Mouse (Mus musculus) cerebellum, postnatal 4 days (tissue): ENCODE data around the gene Actl6b.

Experiments
- DNase-seq, 2 experiments: peaks; one replicate each; pipeline ENCODE4 v3.0.0; 2022; ENCODE audit warnings: low spot score in 2 of 2, mixed read lengths in 1 of 2

Gene Actl6b

DNA sequence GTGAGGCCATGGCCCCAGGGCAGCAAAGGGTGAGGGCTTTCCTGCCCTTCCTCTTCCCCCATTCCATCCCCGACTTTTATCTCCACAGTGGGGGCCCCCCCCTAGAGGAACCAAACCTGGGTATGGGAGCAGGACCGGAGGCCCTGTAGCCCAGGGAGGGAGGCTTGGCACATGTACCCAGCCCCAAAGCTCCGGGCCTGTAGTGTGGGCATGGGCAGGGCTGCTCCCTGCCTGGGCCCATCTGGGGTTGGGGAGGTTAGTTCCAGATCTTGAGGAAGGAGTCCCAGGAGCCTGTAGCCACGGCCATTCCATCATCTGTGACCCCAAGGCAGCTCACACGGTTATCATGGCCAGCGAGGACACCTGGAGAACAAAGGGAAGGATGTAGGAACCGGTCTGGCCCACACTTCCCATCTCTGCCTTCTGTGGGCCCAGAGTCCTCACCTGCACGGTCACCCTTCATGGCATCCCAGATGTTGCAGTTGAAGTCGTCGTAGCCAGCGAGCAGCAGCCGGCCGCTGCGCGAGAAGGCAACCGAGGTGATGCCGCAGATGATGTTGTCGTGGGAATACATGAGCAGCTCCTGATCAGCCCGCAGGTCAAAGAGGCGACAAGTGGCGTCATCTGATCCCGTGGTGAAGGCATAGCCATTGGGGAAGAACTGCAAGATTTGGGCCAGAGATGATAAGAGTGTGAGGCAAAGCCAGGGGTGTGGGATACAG lies 24.9 kb upstream of the Actl6b start:
- DNase-seq: no peak

DNA sequence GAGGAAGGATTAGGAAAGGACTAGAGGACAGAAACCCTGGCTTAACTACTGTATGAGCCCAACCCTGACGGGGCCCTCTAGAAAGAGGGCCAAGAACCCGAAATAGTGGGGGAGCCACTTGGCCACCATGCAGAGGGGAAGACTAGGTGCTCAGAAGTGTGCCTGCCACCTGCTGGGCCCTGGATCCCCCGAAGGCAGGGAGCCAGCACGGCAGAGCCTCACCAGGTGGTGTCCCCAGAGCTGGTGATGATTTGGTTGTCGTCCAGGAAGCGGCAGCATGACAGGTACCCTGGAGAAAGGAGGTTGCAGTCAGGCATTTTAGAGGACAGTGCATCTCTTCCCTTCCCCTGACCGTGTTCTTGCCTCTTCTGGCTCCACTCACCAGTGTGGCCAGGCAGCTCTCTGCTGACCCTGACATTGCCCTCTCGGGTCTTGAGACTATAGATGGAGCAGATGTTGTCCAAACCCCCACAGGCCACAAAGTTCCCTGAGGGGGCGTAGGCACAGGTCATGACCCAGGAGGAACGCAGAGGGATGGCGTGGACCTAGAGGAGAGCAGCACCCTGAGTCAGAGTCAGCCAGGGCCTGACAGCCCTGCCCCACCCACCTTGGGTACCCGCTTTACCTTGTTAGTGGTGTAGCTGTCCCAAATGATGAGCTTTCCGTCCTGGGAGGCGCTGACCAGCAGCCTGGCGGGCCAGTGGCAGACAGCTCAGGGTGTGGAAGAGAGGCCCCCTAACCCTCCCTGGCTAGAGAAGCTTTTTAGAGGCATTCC lies 23.9 kb upstream of the Actl6b start:
- no peak for DNase-seq

DNA sequence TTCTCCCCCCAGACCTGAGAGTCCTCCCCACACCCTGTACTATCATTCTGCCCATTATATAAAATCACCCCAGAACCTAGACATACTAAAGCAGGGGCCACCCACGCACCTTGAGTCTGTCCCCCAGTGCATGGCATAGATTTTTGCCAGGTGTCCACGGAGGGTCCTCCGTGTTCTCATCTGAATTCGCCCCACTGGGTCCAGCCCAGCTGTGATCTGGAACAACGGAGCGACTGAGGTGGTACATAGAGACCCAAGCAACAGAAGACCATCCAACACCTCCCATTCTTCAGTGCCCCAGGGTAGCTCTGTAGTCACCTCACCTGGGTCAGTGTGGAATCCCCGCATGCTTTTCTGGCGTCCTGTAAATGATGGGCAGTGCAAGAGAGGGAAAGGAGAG lies 23.2 kb upstream of the Actl6b start:
- DNase-seq: no peak

DNA sequence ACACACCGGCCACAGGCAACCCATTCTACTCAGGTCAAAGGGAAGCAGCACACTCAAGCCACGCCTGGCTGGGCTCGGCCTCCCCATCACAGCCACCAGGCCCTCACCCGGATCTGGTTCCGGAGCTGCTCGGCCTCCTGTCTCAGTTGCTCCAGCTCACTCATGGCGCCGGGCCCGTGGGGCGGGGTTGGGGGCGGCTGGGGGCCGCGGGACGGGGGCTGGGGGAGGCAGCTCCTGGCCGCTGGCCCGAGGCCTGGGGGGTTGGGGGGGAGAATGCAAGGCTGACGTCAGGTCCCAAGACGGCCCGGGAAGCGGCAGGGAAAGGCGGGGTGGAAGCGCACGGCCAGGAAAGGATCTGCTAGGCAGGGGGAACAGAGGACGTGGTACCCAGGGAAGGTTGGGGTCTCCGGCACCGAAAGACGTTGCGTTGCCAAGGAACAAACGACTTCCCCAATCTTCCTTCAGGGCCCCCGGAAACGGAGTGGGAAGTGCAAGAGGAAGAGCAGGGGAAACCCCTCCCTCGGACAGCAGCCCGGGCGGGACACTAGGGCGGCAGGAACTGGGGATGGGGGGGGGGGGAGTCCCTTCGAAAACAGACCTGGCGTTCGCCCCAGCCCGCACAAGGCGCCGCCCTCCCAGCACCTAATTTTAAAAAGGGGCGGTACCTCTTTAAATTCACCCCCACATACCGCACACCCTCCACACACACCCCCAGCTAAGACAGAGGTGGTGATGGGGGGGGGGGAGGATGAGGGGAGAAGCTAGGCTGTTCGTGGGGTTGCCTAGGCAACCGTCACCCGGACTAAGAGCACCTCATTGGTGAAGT lies 22.5 kb upstream of the Actl6b start:
- peak in 1 of 2 experiments; percentile 69 for DNase-seq

DNA sequence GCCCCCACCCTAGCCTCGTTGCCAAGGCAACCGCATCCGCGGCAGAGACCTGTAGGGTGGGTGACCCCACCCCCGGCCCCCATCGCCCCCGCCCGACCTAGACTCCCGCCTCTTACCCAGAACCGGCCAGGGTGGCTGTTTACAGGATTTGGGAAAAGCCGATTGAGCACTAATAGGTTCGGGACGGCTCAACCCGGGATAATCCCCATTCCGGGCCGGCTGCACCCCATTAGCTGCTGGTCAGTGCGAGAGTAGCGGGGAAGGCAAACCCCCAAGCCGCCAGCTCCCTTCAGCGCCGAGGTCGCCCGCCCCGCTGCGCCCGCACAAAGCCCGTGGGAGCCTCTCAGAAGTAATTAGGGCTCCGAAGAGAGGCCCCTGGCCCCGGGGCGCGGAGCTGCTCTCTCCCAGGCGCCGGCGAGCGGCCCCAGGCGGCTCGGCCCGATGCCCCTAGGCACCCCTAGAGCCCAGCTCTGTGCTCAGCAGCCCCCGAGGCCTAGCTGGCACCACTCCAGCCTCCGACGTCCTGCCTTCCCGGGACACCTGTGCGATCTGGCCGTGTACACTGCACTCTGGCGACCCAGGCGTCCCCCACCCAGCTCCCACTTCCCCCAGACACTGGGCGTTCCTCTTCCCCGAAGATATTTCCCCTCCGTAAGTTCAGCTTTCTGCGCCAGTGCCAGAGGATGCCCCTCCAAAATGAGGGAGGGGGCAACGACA lies 21.7 kb upstream of the Actl6b start:
- DNase-seq: peak in 1 of 2 experiments; percentile 71

DNA sequence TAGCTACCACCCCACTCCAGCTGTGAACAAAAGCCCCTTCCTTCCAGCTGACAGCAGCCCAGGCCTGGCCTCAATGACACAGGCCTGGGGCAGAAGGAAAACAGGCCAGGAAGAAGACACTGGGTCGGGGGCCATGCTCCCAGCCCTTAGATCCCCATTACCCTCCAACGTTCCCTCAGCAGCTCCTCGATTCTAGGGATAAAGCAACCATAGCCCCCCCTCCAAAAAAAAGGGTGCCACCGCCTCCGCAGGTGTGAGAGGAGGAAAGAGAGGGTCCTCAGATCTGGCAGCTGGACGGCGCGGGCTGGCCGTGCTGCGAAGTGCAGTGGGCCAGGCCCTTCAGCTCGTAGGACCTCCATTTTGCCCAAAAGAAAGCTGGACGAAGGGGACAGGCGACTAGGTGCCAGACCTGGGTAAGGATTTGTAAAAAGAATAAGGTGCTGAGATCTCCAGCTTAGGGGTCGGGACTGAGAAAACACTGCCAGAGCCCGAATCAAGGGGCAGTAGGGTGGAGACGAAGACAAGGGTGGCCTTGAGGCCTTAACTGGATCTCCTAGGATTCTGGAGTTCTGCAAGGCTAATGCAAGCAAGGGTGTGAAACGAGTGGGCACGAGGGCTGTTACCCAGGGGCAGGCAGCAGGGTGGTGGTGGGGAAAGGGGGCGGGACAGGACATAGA lies 21.0 kb upstream of the Actl6b start:
- peak in 1 of 2 experiments; percentile 36 for DNase-seq

DNA sequence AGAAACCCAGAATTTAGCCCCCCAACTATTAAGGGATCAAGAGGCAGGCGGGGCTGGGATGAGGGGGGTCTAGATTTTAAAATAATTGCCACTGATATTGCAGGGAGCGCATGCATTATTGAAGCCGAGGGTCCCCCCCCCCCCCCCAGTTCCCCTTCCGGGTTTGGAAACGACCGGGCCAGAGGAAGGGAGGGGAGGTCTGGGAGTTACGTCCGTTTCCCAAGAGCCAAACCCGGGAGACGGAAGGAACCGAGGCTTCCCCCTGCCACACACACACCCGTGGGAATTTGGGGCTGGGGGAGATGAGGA lies 20.6 kb upstream of the Actl6b start:
- DNase-seq: no peak

DNA sequence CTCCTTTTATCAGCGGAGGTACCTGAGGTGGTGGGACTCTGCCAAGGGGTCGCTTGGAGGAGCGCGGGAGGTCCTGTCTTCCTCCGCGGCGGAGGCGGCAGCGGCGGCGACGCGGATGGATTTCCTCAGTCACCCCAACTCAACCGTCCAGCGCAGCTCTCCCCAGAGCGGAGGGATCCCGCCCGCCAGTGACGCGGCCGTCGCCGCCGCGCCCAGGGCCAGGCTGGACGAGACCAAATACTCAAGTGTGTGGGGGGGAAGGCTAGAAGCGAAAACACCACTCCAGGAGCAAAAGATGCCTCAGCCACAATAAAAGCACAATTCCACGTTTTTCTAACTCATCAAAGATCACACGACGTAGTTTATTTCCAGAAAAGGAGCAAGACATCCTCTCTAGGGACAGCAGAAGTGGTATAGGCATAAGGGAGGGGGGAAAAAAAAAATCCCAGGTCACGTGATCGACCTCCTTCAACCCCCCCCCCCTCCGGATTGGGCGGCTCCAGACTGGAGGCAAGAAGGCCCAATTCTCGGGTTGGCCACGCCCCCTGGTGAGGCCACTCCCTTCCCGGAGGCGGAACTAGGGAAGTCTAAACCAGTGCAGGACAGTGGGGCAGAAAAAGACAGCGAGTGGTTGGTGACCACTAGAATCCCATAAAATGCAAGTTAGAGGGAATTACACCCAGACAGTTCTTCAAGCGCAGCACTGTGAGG lies 20.0 kb upstream of the Actl6b start, which contains the start of the genes Epo and Gnb2:
TSS of gene Epo (minus strand) at position 126 of the 711 bp plus-strand sequence.
TSS of gene Gnb2 (minus strand) at position 394 of the 711 bp plus-strand sequence.
- DNase-seq: peak; percentile 94 to 98

DNA sequence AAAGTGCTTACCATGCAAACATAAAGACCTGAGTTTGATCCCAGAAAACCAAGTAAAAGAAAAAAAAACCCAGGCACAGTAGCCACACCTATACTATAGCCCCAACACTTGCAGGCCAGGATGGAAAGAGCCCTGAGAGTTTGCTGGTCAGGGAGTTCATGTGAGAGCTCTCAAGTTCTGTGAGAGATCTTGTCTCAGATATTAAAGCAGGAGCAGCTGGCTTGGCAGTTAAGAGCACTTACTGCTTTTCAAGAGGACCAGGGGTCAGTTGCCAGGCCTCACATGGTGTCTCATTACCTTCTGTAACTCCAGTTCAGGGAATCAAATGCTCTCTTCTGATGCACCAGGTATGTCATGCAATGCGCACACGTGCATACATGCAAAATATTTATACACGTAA lies 18.6 kb upstream of the Actl6b start:
- DNase-seq: no peak

DNA sequence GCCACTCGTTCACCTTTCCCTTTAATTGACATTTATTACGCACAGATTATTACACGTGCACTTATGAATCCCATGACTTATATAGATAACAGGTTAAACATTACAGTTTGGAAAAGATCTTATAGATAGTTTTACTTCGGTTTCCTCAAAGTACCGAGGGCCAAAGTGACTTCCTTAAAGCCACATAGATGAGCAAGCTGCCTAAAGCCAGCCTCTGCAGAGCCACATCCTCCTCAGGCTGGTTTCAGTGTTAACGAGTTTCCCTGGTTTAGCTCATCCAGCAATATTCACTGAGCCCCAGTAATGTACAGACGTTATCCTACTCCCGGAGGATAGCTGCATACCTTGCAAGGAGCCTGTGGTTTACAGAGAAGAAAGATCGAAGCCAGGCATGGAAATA lies 18.0 kb upstream of the Actl6b start:
- DNase-seq: no peak

DNA sequence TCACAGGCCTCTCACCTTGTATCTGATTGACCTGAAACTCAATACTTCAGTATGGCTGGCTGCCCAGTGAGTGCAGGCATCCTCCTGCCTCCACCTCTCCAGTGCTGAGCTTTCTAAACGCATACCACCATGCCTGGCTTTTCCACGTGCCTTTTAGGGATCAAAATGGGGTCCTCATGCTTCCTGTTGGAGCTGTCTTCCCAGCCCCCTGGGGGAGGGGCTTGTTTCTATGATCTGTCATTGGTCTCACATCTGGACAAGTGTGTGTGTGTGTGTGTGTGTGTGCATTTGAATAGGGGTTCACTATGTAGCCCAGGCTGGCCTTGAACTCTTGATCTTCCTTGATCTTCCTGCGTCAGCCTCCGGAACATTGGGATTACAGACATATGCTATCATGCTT lies 15.9 kb upstream of the Actl6b start:
- no peak for DNase-seq

DNA sequence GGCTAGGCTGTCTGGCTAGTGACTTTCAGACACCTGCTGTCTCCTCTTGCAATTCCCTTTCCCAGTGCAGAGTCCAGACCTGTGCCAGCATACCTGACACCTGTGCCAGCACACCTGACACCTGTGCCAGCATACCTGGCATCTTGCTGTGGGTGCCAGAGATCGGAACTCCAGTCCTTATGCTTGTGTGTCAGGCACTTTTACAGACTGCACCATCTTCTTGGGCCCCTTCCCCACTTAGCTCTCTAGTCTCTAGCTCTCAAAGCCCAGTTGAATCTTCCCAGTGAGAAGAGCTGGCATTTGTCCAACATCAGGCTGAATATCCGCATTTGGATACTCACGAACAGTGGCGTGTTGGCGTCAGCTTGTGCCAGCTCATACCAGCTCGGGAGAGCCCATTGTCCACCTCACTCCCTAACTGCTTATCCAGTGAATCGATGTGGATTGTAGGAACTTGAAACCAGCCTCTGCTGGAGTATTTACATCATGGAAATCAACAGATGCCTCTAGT lies 14.0 kb upstream of the Actl6b start:
- peak in 1 of 2 experiments; percentile 54 for DNase-seq

DNA sequence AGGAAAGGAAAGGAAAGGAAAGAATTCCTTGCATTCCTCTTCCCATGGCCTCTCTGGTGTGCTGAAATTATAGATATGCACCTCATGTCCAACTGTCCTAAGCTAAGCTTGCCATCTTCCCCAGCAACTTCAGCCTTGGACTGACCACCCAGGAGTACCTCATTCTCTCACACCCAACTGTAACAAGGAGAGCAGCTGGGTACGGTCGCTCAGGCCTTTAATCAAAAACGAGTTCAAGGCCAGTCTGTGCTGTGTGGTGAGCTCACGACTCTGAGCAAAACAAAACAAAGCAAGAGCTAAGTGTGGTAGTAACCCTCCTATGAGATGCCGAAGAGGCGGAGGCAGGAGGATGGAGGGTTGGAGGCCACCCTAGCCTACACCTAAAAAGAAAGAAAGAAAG lies 12.3 kb upstream of the Actl6b start:
- no peak for DNase-seq

DNA sequence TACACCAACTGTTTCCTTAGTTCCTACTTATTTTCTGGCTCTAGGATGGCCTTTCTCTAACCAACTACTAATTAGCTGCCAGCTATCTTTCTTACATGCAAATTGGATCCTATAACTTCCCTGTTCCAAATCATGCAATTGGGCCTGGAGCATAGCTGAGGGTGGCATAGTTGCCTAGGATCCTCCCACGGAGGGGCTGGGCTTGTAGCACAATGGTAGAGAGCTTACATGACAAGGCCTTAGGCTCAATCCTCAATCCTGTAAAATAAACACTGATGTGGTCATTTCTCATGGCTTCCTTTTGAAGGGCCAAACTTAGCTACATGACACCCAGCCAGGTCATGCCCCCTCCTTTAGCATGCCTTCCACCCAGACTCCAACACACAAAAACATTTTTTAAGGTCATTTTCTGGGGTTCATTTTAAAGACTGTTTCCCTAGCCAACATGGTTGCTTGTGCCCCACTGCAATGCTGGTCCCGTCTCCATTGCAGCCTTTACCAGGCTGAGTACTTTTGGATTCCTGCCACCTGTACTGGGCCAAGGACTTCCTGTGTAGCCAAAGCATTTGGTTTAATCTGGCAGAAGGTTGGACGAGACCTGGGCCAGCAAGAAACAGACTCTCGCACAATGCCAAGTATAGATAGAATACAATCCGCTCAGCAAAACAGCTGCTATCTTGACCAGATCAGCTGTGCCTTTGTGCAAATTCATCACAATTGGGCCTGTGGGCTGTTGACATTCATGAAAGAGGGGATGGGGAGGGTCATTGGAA lies 11.4 kb upstream of the Actl6b start:
- peak in 1 of 2 experiments; percentile 56 for DNase-seq

DNA sequence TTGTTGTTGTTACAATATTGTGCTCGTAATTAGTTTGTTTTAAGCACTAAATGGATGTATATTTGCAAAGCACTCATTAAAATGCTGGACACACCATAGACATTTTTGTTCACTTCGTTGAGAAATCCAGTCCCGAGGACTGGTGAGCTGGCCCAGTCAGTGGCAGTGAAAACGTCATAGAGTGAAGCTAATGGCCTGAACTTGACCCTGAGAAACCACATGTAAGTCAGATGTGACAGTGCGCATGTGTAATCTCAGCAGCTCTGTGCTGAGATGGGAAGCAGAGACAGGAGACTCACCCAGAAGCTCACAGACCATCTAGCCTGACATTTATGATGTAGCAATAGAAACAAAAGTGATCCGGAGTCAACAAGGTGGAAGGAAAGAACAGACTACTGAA lies 8.4 kb upstream of the Actl6b start:
- no peak for DNase-seq

DNA sequence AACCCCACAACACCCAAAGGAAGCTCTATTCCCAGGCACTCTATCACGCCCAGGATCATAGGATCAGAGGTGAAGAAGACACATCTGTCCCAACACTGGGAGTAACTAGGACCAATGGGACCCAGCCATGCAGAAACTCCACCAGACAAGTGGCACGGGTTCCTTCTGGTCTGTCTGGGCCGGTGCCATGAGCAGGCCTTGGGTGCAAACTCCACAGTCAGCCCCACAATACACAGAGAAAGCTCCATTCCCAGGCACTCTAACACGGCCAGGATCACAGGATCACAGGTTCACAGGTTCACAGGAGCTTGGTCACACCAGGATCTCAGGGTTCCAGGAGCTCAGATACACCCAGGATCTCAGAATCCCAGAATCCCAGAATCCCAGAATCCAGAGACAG lies 7.7 kb upstream of the Actl6b start:
- no peak for DNase-seq

DNA sequence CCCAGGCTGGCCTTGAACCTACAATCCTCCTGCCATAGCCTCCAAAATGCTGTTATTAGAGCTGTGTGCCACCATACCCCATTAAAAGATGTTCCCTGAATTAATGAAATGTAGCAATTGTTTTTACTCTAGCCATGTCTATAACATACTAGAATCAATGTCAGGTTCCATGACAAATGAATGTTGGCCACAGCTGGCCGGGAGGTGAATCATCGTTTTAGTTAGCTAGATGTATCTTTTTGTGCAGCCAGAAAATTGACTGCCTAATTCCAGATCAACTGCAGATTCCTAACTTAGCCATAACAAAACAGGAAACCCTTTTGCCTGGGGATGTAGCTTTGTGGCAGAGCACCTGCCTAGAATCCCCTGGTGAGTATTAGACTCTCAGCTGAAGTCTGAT lies 3.5 kb upstream of the Actl6b start:
- no peak for DNase-seq

DNA sequence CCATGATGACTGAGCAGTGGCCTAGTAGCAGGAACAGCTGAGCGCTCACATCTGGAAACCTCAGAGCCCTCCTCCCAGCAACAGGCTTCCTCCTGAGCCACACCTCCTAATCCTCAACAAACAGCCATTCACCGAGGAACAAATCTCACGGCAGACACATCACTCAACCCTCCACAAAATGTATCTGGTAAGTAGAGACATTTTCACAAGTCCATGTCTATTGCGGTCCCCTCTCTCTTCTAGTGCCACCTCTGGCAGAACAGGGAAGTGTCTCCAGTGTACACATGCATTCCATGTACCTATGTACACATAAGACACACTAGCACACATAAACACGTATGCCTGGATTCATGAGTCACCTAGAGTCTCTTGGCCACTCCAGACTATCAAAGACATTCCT lies 2.2 kb upstream of the Actl6b start:
- no peak for DNase-seq

DNA sequence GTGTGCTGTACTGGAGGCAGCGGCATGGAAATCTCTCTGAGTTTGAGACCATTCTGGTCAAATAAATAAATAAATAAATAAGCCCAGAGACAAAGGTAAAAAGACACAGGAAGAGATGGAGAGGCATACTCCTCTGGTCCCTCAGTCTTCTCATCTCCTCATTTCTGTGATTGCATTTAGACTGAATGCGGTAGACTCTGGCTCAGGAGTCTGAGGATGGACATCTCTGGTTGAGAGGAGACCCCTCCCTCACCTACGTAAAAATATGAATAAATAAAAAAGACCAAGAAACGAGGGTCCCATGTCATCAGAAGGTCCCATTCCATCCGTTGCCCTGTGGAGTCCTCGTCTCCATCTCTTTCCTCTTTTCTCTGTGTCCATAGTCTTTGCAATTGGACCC lies 317 bp upstream of the Actl6b start:
- no peak for DNase-seq

DNA sequence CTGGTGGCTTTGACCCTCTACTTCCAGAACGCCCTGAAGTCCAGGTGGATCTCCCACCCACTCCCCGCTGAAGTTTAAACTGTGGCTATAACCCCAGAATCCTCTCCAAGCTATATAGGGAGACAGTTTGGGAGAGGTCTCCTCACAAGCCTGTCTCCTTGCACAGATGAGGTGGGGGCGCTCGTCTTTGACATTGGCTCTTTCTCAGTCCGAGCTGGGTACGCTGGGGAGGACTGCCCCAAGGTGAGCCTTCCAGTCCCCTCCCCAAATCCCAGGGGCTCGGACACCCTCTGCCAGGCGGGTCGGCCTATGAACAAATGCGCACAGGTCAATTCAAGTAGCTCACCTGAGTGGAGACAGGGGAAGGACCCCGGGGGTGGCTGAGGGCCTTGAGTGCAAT lies 581 bp downstream of the Actl6b start:
- no peak for DNase-seq
